Mouse (Mus musculus) A20 (cell line): Measurements from ENCODE around the gene Tead2.

Experiments used
- DNase-seq: peaks from one replicate; pipeline ENCODE4 v3.0.0-alpha.2; 2011; ENCODE audit warnings: low read depth, low spot score

Tead2 gene

DNA sequence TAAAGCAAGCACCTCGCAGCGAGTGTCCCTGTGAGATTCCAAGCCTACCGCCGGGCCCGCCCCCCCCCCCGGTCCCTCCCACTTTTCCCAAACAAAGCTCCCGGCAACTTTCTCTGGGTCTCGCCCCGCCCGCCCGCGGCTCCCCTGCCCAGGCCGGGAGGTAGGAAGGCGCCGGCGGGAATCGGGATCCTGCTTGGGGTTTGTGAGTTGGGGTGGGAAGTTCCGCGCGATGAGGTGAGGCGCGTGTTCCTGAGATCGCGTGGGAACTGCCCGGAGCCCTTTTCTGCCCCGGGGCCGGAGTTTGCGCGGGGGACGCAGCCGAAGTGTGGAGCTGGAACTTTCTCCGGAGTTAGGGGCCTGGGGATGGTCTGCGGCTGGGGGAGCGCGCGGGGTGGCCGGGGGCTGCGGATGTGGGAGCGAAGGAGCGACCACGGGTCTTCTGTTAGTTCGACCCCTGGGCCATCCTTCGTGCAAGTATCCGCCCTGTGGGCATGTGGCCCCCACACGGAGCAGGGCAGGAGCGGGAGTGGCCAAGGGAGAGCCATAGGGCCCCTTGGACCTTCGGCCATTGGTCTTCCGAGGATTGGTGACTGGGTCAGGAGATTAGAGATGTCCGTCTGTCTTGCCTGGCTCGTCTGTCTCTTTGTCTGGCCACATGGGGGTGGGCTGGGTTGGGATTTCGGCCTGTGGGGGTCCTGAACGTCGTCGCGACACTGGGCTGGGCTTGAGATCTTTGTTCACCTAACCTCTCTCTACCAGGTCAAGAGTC lies at the start of gene Tead2:
Gene Tead2 (plus strand): TSS at position 81 of the 769 bp plus-strand sequence.
- DNase-seq: no peak

- no peak for DNase-seq
Observed at GRCm38 (mm10) chr7:45166950-45167401, 48.6 kb upstream of the Tead2 start.

- no peak for DNase-seq
Observed at GRCm38 (mm10) chr7:45167761-45168445, 47.6 kb upstream of the Tead2 start.

GRCm38 (mm10) chr7:45168656-45169055 lies 46.9 kb upstream of the Tead2 start:
- no peak for DNase-seq

- peak; percentile 48 for DNase-seq
Observed at GRCm38 (mm10) chr7:45169495-45169894, 46.1 kb upstream of the Tead2 start.

DNA sequence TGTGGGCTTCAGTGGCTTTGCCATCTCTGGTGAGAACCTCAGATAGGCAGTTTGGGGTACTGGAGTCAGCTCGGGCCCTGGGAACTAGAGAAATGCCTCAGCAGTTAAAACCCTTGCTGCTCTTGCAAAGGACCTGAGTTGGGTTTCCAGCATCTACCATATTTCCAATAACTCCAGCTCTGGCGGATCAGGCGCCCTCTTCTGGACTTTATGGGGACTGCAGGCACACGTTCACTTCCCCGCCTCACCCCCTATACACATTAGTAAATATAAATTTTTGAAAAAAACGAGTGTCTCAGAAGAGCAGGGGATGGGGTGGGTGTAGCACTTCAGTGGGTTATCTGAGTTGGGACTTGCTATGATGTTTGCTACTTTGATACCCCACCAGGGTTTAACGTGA lies 42.6 kb upstream of the Tead2 start:
- DNase-seq: peak; percentile 64

DNA sequence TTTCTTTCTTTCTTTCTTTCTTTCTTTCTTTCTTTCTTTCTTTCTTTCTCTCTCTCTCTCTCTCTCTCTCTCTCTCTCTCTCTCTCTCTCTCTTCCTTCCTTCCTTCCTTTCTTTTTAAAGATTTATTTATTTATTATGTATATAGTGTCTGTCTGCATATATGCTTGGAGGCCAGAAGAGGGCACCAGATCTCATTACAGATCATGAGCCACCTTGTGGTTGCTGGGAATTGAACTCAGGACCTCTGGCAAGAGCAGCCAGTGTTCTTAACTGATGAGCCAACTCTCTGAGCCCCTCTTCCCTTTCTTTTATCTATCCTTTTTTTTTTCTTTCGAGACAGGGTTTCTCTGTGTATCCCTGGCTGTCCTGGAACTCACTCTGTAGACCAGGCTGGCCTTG lies 41.8 kb upstream of the Tead2 start:
- peak; percentile 65 for DNase-seq

DNA sequence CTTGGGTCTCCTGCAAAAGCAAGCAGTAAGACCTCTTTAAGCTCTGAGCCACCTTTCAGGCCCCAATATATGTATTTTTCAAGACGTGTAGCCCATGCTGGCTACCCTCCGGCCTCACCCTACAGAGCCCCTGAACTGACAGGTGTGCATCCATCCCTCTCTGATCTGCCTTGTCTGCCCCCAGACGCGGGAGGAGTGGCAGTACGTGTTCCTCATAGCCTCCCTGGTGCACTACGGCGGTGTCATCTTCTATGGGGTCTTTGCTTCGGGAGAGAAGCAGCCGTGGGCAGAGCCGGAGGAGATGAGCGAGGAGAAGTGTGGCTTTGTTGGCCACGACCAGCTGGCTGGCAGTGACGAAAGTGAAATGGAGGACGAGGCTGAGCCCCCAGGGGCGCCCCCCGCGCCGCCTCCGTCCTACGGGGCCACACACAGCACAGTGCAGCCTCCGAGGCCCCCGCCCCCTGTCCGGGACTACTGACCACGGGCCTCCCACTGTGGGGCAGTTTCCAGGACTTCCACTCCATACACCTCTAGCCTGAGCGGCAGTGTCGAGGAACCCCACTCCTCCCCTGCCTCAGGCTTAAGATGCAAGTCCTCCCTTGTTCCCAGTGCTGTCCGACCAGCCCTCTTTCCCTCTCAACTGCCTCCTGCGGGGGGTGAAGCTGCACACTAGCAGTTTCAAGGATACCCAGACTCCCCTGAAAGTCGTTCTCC lies 40.8 kb upstream of the Tead2 start:
- peak; percentile 10 for DNase-seq

- DNase-seq: no peak
Observed at GRCm38 (mm10) chr7:45175398-45175797, 40.2 kb upstream of the Tead2 start.

DNA sequence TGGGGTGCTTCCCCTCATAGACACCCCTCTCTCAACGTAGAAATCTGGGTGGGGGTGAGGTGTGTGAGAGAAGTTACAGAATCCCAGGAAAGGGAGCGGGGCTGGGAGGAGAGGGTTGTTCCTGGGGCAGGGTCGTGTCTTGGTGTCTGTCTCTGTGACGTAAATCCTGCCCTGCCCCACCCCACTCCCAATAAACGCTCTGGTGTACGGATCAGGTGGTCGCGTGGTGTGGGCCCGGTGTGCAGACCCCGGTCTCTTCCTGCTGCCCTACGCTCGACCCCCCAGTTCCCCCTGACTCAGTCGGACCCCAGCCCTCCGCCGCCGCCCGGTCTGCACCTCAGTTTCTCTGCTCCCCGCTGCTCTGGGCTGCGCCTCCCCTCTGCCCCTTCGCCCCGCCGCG lies 39.6 kb upstream of the Tead2 start:
- no peak for DNase-seq

GRCm38 (mm10) chr7:45176356-45176755 lies 39.2 kb upstream of the Tead2 start:
- no peak for DNase-seq

GRCm38 (mm10) chr7:45178550-45178949 lies 37.0 kb upstream of the Tead2 start:
- DNase-seq: peak; percentile 13

- no peak for DNase-seq
Observed at GRCm38 (mm10) chr7:45179469-45179868, 36.1 kb upstream of the Tead2 start, which contains the start of gene Gfy. Gene Gfy (minus strand): TSS chr7:45179569.

- DNase-seq: no peak
Observed at GRCm38 (mm10) chr7:45180896-45181477, 34.6 kb upstream of the Tead2 start, which contains the start of gene Pth2. Gene Pth2 (plus strand): TSS chr7:45180995.

GRCm38 (mm10) chr7:45181540-45181939 lies 34.0 kb upstream of the Tead2 start:
- no peak for DNase-seq

DNA sequence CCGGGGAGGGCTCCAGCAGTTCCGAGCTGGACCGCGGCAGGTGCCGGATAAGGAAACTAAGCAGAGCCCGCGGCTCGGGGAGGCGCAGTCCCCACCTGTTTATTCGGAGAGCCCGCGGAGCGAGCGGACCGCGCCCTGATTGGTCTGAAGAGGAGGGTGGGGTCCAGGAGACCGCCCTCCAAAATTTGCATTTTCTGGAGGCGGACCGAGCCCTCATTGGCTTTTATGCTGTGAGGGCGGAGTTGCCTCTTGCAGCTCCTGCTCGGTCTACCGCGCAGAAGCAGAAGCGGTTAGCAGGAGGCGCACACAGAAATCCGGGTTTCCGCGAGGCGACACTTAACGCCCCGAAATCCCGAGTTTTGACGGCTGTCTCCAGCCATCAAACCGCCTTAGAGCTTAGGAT lies 33.4 kb upstream of the Tead2 start:
- peak; percentile 96 for DNase-seq

- no peak for DNase-seq
Observed at GRCm38 (mm10) chr7:45182606-45183005, 32.9 kb upstream of the Tead2 start.

DNA sequence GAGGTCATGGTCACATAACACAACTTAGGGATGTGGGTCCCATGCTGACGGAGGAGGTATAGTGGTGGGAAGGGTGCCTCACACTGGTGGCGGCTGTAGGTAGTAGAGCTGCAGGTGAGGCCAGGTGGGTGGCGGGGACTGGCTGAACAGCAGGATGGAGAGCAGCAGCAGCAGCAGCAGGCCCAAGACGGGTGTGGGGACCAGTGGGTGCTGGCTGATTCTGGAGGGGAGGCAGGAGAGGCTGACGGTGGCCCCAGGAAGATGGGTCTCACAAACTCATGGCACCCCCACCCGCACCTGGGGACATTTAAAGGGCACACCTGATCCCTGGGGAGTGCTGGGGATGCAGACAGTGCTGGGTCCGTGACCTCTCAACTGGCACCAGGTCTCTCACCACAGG lies 31.9 kb upstream of the Tead2 start:
- no peak for DNase-seq

- no peak for DNase-seq
Observed at GRCm38 (mm10) chr7:45185921-45186320, 29.6 kb upstream of the Tead2 start.

- no peak for DNase-seq
Observed at GRCm38 (mm10) chr7:45189600-45189999, 26.0 kb upstream of the Tead2 start.

GRCm38 (mm10) chr7:45190186-45190585 lies 25.4 kb upstream of the Tead2 start:
- DNase-seq: no peak

DNA sequence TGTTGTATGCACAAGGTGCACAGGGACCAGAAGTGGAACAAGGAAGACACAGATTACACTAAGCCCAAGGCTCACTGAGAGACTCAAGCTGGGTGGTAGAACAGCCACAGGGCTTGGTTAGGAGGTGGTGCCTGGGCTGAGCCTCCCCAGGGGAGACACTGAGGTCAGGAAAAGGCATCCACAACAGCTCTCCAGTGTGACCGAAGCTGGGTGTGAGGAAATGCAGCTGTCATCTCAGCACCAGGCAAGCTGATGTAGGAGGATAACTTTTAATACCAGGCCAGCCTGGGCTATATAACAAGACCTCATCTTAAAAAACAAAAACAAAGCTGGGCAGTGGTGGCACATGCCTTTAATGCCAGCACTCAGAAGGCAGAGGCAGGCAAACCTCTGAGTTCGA lies 24.4 kb upstream of the Tead2 start:
- no peak for DNase-seq
